Mouse (Mus musculus): ENCODE results near the gene Rab6b. TPM values are rescaled to one million over a fixed set of nuclear protein-coding genes. Genes with fewer than 3 reads are reported as not detected.
A peak's percentile ranks its signal among the peaks of the same experiment; 100 is the strongest.

Rab6b gene
- polyA plus RNA-seq, 1 experiment from 2014 or later = 0.27 TPM

DNA sequence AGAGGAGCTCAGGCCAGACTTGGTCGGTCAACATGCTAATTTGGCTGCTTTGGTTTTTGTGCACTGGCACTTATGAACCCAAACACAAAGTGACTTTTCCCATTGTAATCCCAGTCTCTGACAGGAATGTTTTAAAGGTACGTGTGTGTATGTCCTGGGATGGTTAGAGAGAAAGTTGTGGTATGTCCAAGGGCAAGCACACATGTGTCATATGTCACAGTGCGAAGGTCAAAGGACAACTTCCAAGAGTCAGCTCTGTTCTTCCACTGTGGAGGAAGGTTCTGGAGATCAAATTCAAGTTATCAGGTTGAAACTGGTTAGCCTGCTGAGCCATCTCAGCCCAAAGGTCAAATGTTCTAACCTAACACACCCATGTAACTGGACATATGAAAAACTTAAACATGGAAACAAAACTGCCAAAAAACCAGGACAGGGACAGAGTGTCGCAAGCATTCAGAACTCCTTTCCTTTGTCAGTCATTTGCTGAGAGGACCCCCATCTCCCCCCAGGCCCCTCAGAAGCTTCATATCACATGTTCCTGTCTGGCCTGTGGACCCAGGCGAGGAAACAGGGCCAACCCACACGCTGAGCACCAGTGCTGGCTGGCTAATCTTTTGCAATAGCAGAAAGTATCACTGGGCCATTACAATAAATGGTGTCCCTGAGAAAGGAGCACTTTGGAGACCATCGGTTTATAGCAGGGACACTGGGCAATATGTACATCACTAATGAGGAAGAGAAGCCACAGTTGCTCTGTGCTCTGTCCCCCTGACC, 120.8 kb downstream of the Rab6b start:
- Histone ChIP-seq H3K4me1 (ENCODE audit: control insufficient read depth, low read depth, low read length) (peaks cover 12% of the 10 kb centered on the region), H3K9ac (ENCODE audit: low read depth, low read length) (no peak overlapping the region), H3K36me3 (ENCODE audit: control insufficient read depth, insufficient read depth) (no peaks in the 10 kb centered on the region), H3K27me3 (ENCODE audit: control insufficient read depth, insufficient read depth, low read depth, low read length) (no peaks in the 10 kb centered on the region), H3K4me2 (ENCODE audit: low read depth, low read length) (no peak overlapping the region), H3K27ac (ENCODE audit: low read length) (peak overlapping the region; percentile 26; the same call in 1 of the 2 replicates), H3K4me3 (ENCODE audit: low read depth, low read length) (no peak overlapping the region), H3K9me3 (replicated peaks; ENCODE audit: control insufficient read depth, low read length) (no peaks in the 10 kb centered on the region)
- WGBS (ENCODE audit: insufficient replicate concordance) = 52% methylated on average over 7 of the region's 7 CpGs
- no peak for ATAC-seq (ENCODE audit: low read depth)

DNA sequence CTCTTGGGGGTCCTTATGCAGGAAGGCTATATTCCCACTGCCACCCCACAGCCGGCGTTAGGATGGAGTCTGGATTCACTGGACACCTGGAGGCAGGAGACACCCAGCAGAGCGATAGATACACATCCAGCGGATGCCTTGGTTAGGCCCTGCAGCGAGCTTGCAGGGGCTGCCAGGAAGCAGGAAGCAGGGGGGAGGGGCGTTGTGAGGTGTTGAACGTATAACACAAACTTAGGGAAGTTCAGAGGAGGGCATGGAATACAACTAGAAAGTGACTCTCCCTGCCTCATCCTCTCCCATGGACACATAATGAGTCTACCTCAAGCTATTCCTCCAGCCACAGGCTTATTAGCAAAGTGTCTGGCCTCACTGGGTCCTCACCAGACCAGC, 121.4 kb downstream of the Rab6b start:
- 31% methylated on average over 7 of the region's 7 CpGs for WGBS (ENCODE audit: insufficient replicate concordance)
- Histone ChIP-seq H3K36me3 (ENCODE audit: control insufficient read depth, insufficient read depth) (no peaks in the 10 kb centered on the region), H3K4me2 (ENCODE audit: low read depth, low read length) (no peak overlapping the region), H3K27ac (ENCODE audit: low read length) (peak overlapping the region; percentile 26; the same call in 1 of the 2 replicates), H3K9me3 (replicated peaks; ENCODE audit: control insufficient read depth, low read length) (no peaks in the 10 kb centered on the region), H3K27me3 (ENCODE audit: control insufficient read depth, insufficient read depth, low read depth, low read length) (no peaks in the 10 kb centered on the region), H3K4me3 (ENCODE audit: low read depth, low read length) (no peak overlapping the region), H3K4me1 (ENCODE audit: control insufficient read depth, low read depth, low read length) (peaks cover 12% of the 10 kb centered on the region), H3K9ac (ENCODE audit: low read depth, low read length) (no peak overlapping the region)
- ATAC-seq (ENCODE audit: low read depth) = no peak

DNA sequence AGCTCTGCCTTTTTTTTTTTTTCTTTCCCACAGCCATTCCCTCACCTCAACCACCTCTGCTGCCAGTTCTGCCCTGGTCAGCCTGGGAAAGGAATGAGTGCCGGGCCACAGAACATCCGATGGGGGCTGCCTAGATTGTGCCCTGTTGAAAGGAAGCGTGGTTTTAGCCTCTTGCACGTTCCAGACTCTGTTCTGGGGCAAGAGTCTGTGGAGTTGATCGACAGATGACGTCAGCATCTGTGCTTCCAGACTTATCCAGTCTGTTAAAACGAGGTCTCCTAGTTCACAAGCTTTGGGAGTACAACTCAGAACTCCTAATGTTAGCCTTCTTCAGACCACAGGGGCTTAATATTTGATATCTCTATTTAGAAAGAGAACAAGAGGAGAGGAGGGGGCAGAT, 122.5 kb downstream of the Rab6b start:
- Histone ChIP-seq H3K4me3 (ENCODE audit: low read depth, low read length) (no peak overlapping the region), H3K9me3 (replicated peaks; ENCODE audit: control insufficient read depth, low read length) (no peaks in the 10 kb centered on the region), H3K27me3 (ENCODE audit: control insufficient read depth, insufficient read depth, low read depth, low read length) (no peaks in the 10 kb centered on the region), H3K27ac (ENCODE audit: low read length) (peak overlapping the region; percentile 84), H3K36me3 (ENCODE audit: control insufficient read depth, insufficient read depth) (no peaks in the 10 kb centered on the region), H3K9ac (ENCODE audit: low read depth, low read length) (no peak overlapping the region), H3K4me1 (ENCODE audit: control insufficient read depth, low read depth, low read length) (peaks cover 13% of the 10 kb centered on the region), H3K4me2 (ENCODE audit: low read depth, low read length) (no peak overlapping the region)
- WGBS (ENCODE audit: insufficient replicate concordance) = 26% methylated on average over 7 of the region's 7 CpGs
- peak; percentile 20; the same call in 1 of the 2 replicates for ATAC-seq (ENCODE audit: low read depth)

DNA sequence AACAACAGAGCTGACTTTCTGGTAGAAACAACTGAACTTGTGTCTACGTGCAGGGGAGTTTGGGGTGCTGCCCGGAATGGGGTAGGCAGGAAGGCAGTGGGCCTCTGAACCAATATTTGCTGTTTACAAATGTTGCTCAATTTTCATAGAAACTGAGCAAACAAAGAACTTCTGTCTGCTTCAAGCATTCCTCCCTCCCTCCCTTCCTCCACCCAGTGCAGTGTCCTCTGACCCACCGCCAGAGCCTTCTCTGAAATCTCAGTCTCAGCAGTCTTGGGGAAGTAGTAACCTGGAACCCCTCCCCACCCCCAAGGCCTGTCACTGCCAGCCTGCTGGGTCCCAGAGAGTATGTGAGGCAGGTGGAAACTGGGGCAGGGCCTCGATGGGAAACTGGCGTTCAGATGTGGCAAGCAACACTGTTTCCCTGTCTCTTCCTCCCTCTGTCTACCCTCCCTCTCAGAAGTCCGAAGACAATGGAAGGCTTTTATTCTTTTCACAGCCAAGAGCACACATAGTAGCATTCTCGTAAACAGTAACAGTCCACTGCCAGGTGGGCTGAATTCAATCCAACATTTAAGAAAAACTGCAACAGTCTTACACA, 123.1 kb downstream of the Rab6b start:
- peak; percentile 56 for ATAC-seq (ENCODE audit: low read depth)
- Histone ChIP-seq H3K36me3 (ENCODE audit: control insufficient read depth, insufficient read depth) (no peaks in the 10 kb centered on the region), H3K9ac (ENCODE audit: low read depth, low read length) (no peak overlapping the region), H3K27me3 (ENCODE audit: control insufficient read depth, insufficient read depth, low read depth, low read length) (no peaks in the 10 kb centered on the region), H3K4me1 (ENCODE audit: control insufficient read depth, low read depth, low read length) (peaks cover 14% of the 10 kb centered on the region), H3K4me2 (ENCODE audit: low read depth, low read length) (no peak overlapping the region), H3K4me3 (ENCODE audit: low read depth, low read length) (no peak overlapping the region), H3K27ac (ENCODE audit: low read length) (peak overlapping the region; percentile 84), H3K9me3 (replicated peaks; ENCODE audit: control insufficient read depth, low read length) (no peaks in the 10 kb centered on the region)
- WGBS (ENCODE audit: insufficient replicate concordance) = 39% methylated on average over 7 of the region's 7 CpGs

Other genes starting within 250 kb of the Rab6b start
- gene Slco2a1, start 123.1 kb upstream of the Rab6b start, polyA plus RNA-seq (2015; fragmentation: Nextera tagmentation; extraction: Ambion mirVana) = 10.6 and 13.5 TPM in 2 replicates
- gene Srprb, start 90.3 kb downstream of the Rab6b start, polyA plus RNA-seq (2015; fragmentation: Nextera tagmentation; extraction: Ambion mirVana) = 16.9 and 17.2 TPM in 2 replicates
- 1.8 and 3.4 TPM in 2 replicates for gene Gm20425, start 118.5 kb downstream of the Rab6b start, polyA plus RNA-seq (2015; fragmentation: Nextera tagmentation; extraction: Ambion mirVana)
- 18,368 and 22,262 TPM in 2 replicates for gene Trf, start 118.7 kb downstream of the Rab6b start, polyA plus RNA-seq (2015; fragmentation: Nextera tagmentation; extraction: Ambion mirVana)
- gene 1300017J02Rik, start 193.3 kb downstream of the Rab6b start, polyA plus RNA-seq (2015; fragmentation: Nextera tagmentation; extraction: Ambion mirVana) = 102 and 113 TPM in 2 replicates
- 29.2 and 29.4 TPM in 2 replicates for gene Topbp1, start 193.4 kb downstream of the Rab6b start, polyA plus RNA-seq (2015; fragmentation: Nextera tagmentation; extraction: Ambion mirVana)

All from liver, embryonic 16.5 days (tissue).